Mouse (Mus musculus) liver, embryonic 15.5 days (tissue): ENCODE data around the gene Chrm5. TPM values are rescaled to one million over a fixed set of nuclear protein-coding genes. Genes with fewer than 3 reads are reported as not detected.

ENCODE experiments used
- ATAC-seq: fragments of 200-750 bp; cut with Nextera tagmentation; 2 replicates; pipeline ENCODE4 v1.8.0; 2017; ENCODE audit warnings: moderate number of reproducible peaks, mild to moderate bottlenecking, moderate library complexity; ENCODE audit not compliant: insufficient read depth
- H3K27ac ChIP-seq: fragments of 300-500 bp; sonication (generic); replicated peaks from 2 replicates; pipeline ENCODE4 v1.5.1; 2015; ENCODE audit warnings: mild to moderate bottlenecking, inconsistent platforms
- H3K27me3 ChIP-seq: fragments of 300-500 bp; sonication (generic); 2 replicates; pipeline ENCODE4 v1.6.1; 2015; ENCODE audit warnings: mild to moderate bottlenecking, inconsistent platforms
- H3K36me3 ChIP-seq: fragments of 300-500 bp; sonication (generic); replicated peaks from 2 replicates; pipeline ENCODE4 v1.6.1; 2015; ENCODE audit warnings: moderate library complexity, mild to moderate bottlenecking, inconsistent platforms
- H3K4me1 ChIP-seq: fragments of 300-500 bp; sonication (generic); replicated peaks from 2 replicates; pipeline ENCODE4 v1.6.1; 2015; ENCODE audit warnings: inconsistent platforms
- H3K4me2 ChIP-seq: fragments of 300-500 bp; sonication (generic); 2 replicates; pipeline ENCODE4 v1.6.1; 2015; ENCODE audit warnings: moderate library complexity, mild to moderate bottlenecking, inconsistent platforms
- H3K4me3 ChIP-seq: fragments of 300-500 bp; sonication (generic); replicated peaks from 2 replicates; pipeline ENCODE4 v1.5.1; 2015; ENCODE audit warnings: mild to moderate bottlenecking, inconsistent platforms
- H3K9ac ChIP-seq: fragments of 300-500 bp; sonication (generic); 2 replicates; pipeline ENCODE4 v1.6.1; 2015; ENCODE audit warnings: moderate library complexity, mild to moderate bottlenecking, inconsistent platforms
- H3K9me3 ChIP-seq: fragments of 300-500 bp; sonication (generic); replicated peaks from 2 replicates; pipeline ENCODE4 v1.6.1; 2016; ENCODE audit warnings: inconsistent platforms
- WGBS: fragments of 180-500 bp; shearing (Covaris S2); methylation state at CpG from one replicate; pipeline ENCODE4 v1.1.7; 2015; ENCODE audit warnings: mixed read lengths; ENCODE audit not compliant: insufficient replicate concordance; 5-methylcytosine and 5-hydroxymethylcytosine counted together
- polyA plus RNA-seq: library from polyadenylated mRNA; unstranded; fragments of >200 nt; fragmentation: Nextera tagmentation; extraction: Ambion mirVana; gene quantifications from 2 replicates; pipeline ENCODE4 v1.2.1, GENCODE M21; 2015

Gene Chrm5
- polyA plus RNA-seq, result not detected in 2 replicates

DNA sequence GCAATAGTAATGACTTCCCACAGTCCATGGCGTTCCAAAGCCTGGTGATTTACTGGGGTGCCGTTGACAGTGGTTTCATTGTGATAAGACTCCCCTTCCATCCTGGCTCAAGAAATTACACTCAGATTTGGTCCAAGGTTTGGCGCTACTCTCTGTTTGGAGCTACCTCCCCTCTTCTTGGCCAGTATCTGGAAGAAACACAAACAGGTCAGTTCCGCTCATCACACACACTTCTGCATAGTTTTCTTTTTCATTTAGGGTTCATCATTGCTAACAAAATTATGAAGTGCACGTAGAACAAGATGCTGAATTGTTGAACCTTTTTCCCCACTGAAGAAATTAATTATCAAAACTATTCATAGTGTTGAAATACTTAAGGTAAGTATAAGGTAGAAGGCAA lies at the start of gene Chrm5:
TSS of gene Chrm5 (minus strand) at position 101 of the 400 bp plus-strand sequence.
- H3K4me3 ChIP-seq, result no peak within 1 kb of the TSS
- no peak within 1 kb of the TSS for H3K9ac ChIP-seq
- H3K4me1 ChIP-seq, result no peaks in the 10 kb centered on the region
- no peak within 1 kb of the TSS for H3K27ac ChIP-seq
- WGBS, result 74% methylated on average over 5 of the region's 5 CpGs
- H3K4me2 ChIP-seq, result no peak within 1 kb of the TSS
- H3K36me3 ChIP-seq, result no peaks in the 10 kb centered on the region
- no peaks in the 10 kb centered on the region for H3K9me3 ChIP-seq
- peaks cover 3% of the 10 kb centered on the region; the same call in 1 of the 2 replicates for H3K27me3 ChIP-seq
- no peak for ATAC-seq

DNA sequence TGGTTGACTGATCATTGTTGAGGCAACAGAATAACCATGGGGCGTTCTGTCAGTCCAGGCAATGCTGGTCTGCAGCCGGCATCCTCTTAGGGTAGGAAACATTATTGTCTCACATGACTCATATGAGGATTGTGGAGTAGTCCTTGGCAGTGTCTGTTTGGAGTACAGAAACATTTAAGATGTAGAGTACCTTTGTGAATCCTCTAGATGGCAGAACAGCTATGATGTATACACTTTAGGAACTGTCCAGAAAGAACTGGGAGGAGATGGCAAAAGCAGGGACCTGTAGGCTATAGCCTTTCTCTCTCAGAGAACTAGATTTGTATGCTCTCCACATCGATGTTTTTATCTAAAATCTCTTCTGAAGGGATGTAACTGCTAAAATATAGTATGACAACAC lies 46.4 kb upstream of the Chrm5 start:
- no peaks in the 10 kb centered on the region for H3K9me3 ChIP-seq
- no peak overlapping the region for H3K9ac ChIP-seq
- 71% methylated on average over 3 of the region's 3 CpGs for WGBS
- ATAC-seq, result no peak
- H3K27me3 ChIP-seq, result no peaks in the 10 kb centered on the region
- no peaks in the 10 kb centered on the region for H3K4me1 ChIP-seq
- H3K27ac ChIP-seq, result no peak overlapping the region
- 0 out of 2 replicates have a peak, but pooled peaks cover 3% of the 10 kb centered on the region for H3K36me3 ChIP-seq
- no peak overlapping the region for H3K4me2 ChIP-seq
- no peak overlapping the region for H3K4me3 ChIP-seq

DNA sequence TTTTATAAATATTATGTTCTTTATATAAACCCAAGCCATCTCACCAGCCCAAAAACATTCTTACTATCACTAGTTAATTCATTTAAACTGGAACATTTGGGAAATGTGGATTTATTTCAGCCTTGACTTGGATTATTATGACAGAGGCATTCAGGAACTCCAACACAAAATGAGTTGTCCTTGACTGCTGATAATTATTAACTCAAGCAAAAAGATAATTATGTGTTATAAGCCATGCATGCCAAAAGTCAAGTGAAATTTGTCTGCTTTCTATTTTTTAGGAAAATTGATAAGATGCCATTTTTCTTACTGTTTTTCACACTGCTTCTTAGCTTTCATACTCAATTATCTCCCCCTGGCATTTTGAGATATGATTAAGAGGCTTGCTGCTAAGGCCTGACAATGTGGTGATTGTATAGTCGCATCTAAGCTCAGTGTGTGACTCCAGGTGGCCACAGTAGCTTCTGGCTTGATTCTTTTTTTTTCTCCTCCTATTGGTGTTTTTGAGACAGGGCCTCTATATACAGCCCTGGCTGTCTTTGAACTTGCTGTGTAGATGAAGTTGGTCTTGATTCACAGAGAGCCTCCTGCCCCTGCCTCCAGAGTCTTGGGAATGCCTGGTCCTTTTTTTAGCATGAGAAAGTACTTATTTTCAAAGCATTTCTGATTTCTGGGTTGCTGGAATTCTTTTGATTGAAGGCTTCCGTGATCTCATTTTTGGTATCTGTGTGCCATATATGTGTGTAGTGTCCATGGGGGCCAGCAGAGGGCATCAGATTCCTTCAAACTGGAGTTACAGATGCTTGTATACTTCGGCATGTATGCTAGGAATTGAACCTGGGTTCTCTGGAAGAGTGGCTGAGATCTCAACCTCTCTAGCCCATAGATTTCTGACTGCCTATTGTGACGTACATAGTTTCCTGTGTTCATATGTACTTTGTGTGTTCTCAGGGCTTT lies 40.2 kb upstream of the Chrm5 start:
- no peaks in the 10 kb centered on the region for H3K4me1 ChIP-seq
- H3K9ac ChIP-seq, result no peak overlapping the region
- no peaks in the 10 kb centered on the region for H3K27me3 ChIP-seq
- H3K9me3 ChIP-seq, result no peaks in the 10 kb centered on the region
- H3K4me2 ChIP-seq, result no peak overlapping the region
- no peak for ATAC-seq
- H3K4me3 ChIP-seq, result no peak overlapping the region
- H3K36me3 ChIP-seq, result 0 out of 2 replicates have a peak, but pooled peaks cover 3% of the 10 kb centered on the region
- 66% methylated on average over 4 of the region's 4 CpGs for WGBS
- H3K27ac ChIP-seq, result no peak overlapping the region

DNA sequence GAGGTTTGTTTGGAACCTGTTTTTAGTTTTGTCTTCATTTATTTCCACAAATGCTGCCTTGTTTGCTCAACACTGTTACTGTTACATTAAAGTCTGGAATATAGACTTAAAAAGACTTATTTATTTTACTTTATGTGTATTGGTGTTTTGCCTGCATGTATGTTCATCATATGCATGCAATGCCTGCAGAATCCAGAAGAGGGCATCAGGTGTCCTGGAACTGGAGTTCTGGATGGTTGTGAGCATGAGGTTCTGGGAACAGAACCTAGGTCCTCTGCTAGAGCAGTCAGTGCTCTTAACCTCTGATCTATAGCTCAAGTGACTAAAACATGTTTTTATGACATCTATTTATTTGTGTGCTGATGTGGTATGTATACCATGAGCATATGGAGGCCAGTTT lies 38.0 kb upstream of the Chrm5 start:
- H3K36me3 ChIP-seq, result 0 out of 2 replicates have a peak, but pooled peaks cover 5% of the 10 kb centered on the region
- H3K9ac ChIP-seq, result no peak overlapping the region
- no peak for ATAC-seq
- H3K4me2 ChIP-seq, result no peak overlapping the region
- H3K27me3 ChIP-seq, result no peaks in the 10 kb centered on the region
- H3K4me1 ChIP-seq, result no peaks in the 10 kb centered on the region
- H3K9me3 ChIP-seq, result no peaks in the 10 kb centered on the region
- no peak overlapping the region for H3K27ac ChIP-seq
- no peak overlapping the region for H3K4me3 ChIP-seq

DNA sequence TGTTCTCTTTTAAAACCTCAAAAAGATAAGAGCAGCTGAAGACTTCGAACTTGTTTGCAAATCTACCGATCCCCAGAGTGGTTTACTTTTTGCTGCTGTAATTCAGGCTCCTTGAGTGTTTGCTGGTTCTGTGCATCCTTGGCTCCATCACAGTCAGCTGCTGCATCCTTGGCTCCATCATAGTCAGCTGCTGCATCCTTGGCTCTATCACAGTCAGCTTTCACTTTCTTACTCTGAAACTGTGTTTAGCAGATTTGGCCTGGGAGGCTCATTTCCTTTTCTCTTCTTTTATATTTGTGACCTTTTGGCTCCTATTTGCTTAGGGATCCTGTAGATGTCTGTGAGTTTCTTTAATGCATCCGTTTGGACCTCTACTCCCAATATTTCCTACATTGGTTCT lies 36.6 kb upstream of the Chrm5 start:
- no peaks in the 10 kb centered on the region for H3K4me1 ChIP-seq
- ATAC-seq, result no peak
- 0 out of 2 replicates have a peak, but pooled peaks cover 5% of the 10 kb centered on the region for H3K36me3 ChIP-seq
- no peaks in the 10 kb centered on the region for H3K27me3 ChIP-seq
- no peak overlapping the region for H3K9ac ChIP-seq
- H3K4me3 ChIP-seq, result no peak overlapping the region
- no peak overlapping the region for H3K27ac ChIP-seq
- H3K4me2 ChIP-seq, result no peak overlapping the region
- WGBS, result 53% methylated on average over 3 of the region's 3 CpGs
- no peaks in the 10 kb centered on the region for H3K9me3 ChIP-seq

DNA sequence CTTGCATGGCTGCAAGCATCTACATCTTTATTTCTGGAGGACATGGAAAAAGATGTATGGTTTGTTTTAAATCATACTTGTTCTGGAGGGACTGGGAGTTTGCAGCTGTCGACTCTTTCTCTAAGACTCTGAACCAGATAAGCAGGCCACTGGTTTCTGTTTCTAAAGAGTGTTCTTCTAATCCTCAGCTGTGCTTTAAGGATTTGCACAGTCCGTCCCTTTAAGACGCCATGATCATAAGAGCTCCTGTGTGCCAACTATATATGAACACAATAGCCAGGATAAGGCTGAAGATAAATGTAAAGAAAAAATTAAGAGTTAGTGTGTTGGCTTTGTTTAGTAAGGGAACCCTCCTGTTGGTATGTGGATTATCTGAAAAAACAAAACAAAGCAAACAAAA lies 36.2 kb upstream of the Chrm5 start:
- H3K9ac ChIP-seq, result no peak overlapping the region
- 57% methylated on average over 3 of the region's 3 CpGs for WGBS
- no peak overlapping the region for H3K27ac ChIP-seq
- no peaks in the 10 kb centered on the region for H3K9me3 ChIP-seq
- H3K4me2 ChIP-seq, result no peak overlapping the region
- no peaks in the 10 kb centered on the region for H3K4me1 ChIP-seq
- no peak for ATAC-seq
- H3K27me3 ChIP-seq, result no peaks in the 10 kb centered on the region
- H3K36me3 ChIP-seq, result 0 out of 2 replicates have a peak, but pooled peaks cover 5% of the 10 kb centered on the region
- no peak overlapping the region for H3K4me3 ChIP-seq

DNA sequence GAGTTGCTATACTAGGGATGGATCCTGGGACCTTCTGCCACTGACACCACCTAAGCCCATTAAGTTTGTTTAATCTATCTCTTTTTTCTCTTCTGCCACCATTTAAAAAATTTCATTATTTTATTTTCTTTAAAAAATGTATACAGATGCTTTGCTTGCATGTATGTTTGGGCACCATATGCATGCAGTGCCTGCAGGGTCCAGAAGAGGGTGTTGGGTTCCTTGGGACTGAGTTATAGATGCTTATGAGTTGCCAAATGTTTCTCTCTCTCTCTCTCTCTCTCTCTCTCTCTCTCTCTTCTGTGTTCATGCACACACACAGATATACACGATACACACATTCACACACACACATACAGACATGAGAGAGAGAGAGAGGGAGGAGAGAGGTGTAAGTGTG lies 32.5 kb upstream of the Chrm5 start:
- Histone ChIP-seq H3K9me3 (no peaks in the 10 kb centered on the region), H3K4me3 (no peak overlapping the region), H3K4me1 (peaks cover 29% of the 10 kb centered on the region), H3K36me3 (0 out of 2 replicates have a peak, but pooled peaks cover 5% of the 10 kb centered on the region), H3K27ac (no peak overlapping the region), H3K4me2 (no peak overlapping the region), H3K27me3 (no peaks in the 10 kb centered on the region), H3K9ac (no peak overlapping the region)
- WGBS, result 86% methylated on average over 1 of the region's 1 CpGs
- ATAC-seq, result no peak

DNA sequence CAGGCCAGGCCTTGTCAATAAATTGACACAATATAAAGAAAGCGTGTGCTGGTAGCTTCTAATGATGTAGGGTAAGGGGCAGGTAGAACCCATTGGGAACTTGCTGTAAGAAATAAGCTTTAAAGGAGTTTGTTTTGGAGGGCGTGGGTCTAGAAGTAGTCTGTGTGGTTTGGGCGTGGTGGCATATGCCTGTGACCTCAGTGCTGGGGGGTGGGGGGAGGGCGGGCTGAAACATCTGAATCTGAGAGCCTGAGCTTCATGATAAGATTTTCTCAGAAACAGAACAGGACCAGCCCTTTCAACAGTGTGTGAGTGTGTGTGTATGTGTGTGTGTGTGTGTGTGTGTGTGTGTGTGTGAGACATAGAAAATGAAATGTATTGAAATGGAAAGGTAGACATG lies 29.6 kb upstream of the Chrm5 start:
- 0 out of 2 replicates have a peak overlapping the region, but pooled peaks have one; percentile 45 for H3K27ac ChIP-seq
- H3K36me3 ChIP-seq, result no peaks in the 10 kb centered on the region
- H3K4me2 ChIP-seq, result peak overlapping the region; percentile 51
- H3K4me1 ChIP-seq, result peaks cover 32% of the 10 kb centered on the region
- H3K9me3 ChIP-seq, result no peaks in the 10 kb centered on the region
- WGBS, result 27% methylated on average over 4 of the region's 4 CpGs
- H3K9ac ChIP-seq, result no peak overlapping the region
- H3K4me3 ChIP-seq, result no peak overlapping the region
- ATAC-seq, result peak; percentile 96
- no peaks in the 10 kb centered on the region for H3K27me3 ChIP-seq

DNA sequence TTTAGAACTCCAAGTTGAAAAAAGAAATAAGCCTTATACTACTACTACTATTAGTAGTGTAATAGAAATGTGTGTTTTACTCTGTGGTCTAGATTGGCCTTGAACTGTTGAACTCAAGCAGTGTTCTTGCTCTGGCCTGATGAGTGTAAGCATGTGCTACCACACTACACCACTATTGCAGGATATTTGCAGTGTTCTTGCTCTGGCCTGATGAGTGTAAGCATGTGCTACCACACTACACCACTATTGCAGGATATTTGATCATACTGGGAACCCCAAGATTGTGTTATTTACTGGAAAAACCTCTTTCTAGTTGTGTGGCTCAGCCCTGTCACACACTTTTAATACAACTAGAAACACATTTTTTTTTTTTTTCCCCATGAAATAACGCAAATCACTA lies 26.9 kb upstream of the Chrm5 start:
- peaks cover 32% of the 10 kb centered on the region for H3K4me1 ChIP-seq
- no peak overlapping the region for H3K4me3 ChIP-seq
- 75% methylated on average over 1 of the region's 1 CpGs for whole genome bisulfite sequencing
- ATAC-seq, result no peak
- no peaks in the 10 kb centered on the region for H3K27me3 ChIP-seq
- no peaks in the 10 kb centered on the region for H3K36me3 ChIP-seq
- no peak overlapping the region for H3K4me2 ChIP-seq
- H3K27ac ChIP-seq, result no peak overlapping the region
- no peak overlapping the region for H3K9ac ChIP-seq
- H3K9me3 ChIP-seq, result no peaks in the 10 kb centered on the region

DNA sequence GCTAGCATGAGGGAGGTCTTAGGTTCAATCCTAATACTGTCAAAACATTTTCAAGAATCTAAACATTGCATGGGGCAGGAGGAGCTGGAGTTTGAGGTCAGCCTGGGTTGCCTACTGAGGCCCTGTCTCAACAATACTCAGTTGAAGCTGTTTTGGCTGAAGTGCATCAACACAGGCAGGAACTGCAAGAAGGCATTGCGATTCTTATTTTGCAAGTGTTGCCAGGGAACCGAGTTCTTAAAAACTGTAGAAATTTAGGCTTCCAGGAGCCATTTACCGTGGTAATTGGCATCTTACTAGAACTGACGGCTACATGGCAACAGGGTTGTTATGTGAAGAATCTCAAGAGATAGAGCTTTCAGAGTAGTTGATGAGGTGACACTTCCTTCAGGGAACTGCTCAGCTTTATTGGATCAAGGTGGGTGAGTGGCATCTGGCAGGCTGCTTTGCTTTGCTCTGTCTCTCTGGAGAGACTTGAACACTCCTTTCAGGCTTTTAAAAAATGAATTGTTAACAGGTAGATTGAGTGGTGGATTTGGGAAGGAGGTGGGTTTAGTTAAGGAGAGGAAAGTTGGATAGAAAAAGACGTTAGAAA lies 26.4 kb upstream of the Chrm5 start:
- no peaks in the 10 kb centered on the region for H3K9me3 ChIP-seq
- ATAC-seq, result no peak
- H3K4me3 ChIP-seq, result no peak overlapping the region
- no peak overlapping the region for H3K27ac ChIP-seq
- no peaks in the 10 kb centered on the region for H3K27me3 ChIP-seq
- 62% methylated on average over 5 of the region's 5 CpGs for WGBS
- no peaks in the 10 kb centered on the region for H3K36me3 ChIP-seq
- no peak overlapping the region for H3K9ac ChIP-seq
- H3K4me1 ChIP-seq, result peaks cover 32% of the 10 kb centered on the region
- no peak overlapping the region for H3K4me2 ChIP-seq

DNA sequence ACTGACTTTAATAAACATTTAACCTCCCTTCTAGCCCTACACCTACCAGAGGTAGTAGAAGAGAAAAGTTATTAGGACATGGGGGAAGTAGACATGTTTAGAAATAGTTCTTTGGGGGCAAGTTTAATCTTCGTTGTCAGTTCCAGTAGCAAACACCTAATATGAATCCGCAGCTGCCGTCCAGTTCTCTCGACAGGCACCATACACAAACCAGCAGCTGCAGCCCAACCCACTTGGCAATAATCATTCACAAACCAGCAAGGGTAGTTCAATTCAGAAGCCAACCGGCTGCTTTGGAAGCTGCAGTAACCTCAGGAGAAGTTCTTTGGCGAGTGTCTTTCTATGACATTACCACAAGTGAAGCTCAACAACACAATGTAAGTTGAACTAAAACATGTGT lies 23.4 kb upstream of the Chrm5 start:
- Histone ChIP-seq H3K4me2 (no peak overlapping the region), H3K36me3 (no peaks in the 10 kb centered on the region), H3K27me3 (no peaks in the 10 kb centered on the region), H3K9ac (no peak overlapping the region), H3K4me3 (no peak overlapping the region), H3K27ac (no peak overlapping the region), H3K9me3 (no peaks in the 10 kb centered on the region), H3K4me1 (peaks cover 24% of the 10 kb centered on the region)
- 76% methylated on average over 6 of the region's 6 CpGs for WGBS
- no peak for ATAC-seq
